Mouse (Mus musculus) liver, postnatal 0 days (tissue): ENCODE results near the gene Stk24. TPM values are rescaled to one million over a fixed set of nuclear protein-coding genes. Genes with fewer than 3 reads are reported as not detected.

Source experiments
- ATAC-seq: fragments of 200-750 bp; cut with Nextera tagmentation; 2 replicates; pipeline ENCODE4 v1.8.0; 2017; ENCODE audit warnings: mild to moderate bottlenecking, moderate library complexity
- DNase-seq: peaks from one replicate; pipeline ENCODE4 v3.0.0-alpha.2; 2016
- H3K27ac ChIP-seq: fragments of 300-500 bp; sonication (generic); 2 replicates; pipeline ENCODE4 v1.5.1; 2014; ENCODE audit warnings: antibody characterized with exemption, moderate library complexity, mild to moderate bottlenecking, low read depth
- H3K27me3 ChIP-seq: fragments of 300-500 bp; sonication (generic); 2 replicates; pipeline ENCODE4 v1.6.1; 2014; ENCODE audit warnings: low read length, control low read depth, mixed read lengths; ENCODE audit not compliant: insufficient read depth
- H3K36me3 ChIP-seq: fragments of 300-500 bp; sonication (generic); replicated peaks from 2 replicates; pipeline ENCODE4 v1.6.1; 2014; ENCODE audit warnings: mild to moderate bottlenecking, control low read depth, low read length, moderate library complexity, mixed read lengths; ENCODE audit not compliant: insufficient read depth
- H3K4me1 ChIP-seq: fragments of 300-500 bp; sonication (generic); 2 replicates; pipeline ENCODE4 v1.6.1; 2014; ENCODE audit warnings: antibody characterized with exemption, mild to moderate bottlenecking, control low read depth; ENCODE audit not compliant: insufficient read depth
- H3K4me2 ChIP-seq: fragments of 300-500 bp; sonication (generic); 2 replicates; pipeline ENCODE4 v1.6.1; 2014; ENCODE audit warnings: low read depth, mild to moderate bottlenecking, low read length, moderate library complexity, mixed read lengths
- H3K4me3 ChIP-seq: fragments of 300-500 bp; sonication (generic); 2 replicates; pipeline ENCODE4 v1.5.1; 2014; ENCODE audit warnings: low read depth, low read length
- H3K9ac ChIP-seq: fragments of 300-500 bp; sonication (generic); replicated peaks from 2 replicates; pipeline ENCODE4 v1.6.1; 2014; ENCODE audit warnings: mild to moderate bottlenecking, moderate library complexity
- H3K9me3 ChIP-seq: fragments of 300-500 bp; sonication (generic); 2 replicates; pipeline ENCODE4 v1.6.1; 2016; ENCODE audit warnings: mild to moderate bottlenecking, control low read depth, low read length, mixed read lengths
- CTCF ChIP-seq: sonication (generic); IDR thresholded peaks from 2 replicates; pipeline ENCODE4 v1.5.1; 2016; ENCODE audit warnings: antibody characterized with exemption, low read depth
- EP300 ChIP-seq: IDR thresholded peaks from 2 replicates; pipeline ENCODE4 v1.6.1; 2016; ENCODE audit warnings: antibody characterized with exemption, low read depth, mild to moderate bottlenecking
- WGBS: fragments of 180-500 bp; shearing (Covaris S2); extraction: QIAGEN DNeasy Blood & Tissue Kit; methylation state at CpG from one replicate; pipeline ENCODE4 v1.1.7; 2014; ENCODE audit not compliant: insufficient replicate concordance; 5-methylcytosine and 5-hydroxymethylcytosine counted together
- polyA plus RNA-seq: library from polyadenylated mRNA; unstranded; fragments of >200 nt; fragmentation: Nextera tagmentation; extraction: Ambion mirVana; gene quantifications from 2 replicates; pipeline ENCODE4 v1.2.1, GENCODE M21; 2015

Stk24 gene
- polyA plus RNA-seq, 1 experiment from 2014 or later = 19.3 TPM

GRCm38 (mm10) chr14:121358327-121358726, 21.5 kb downstream of the Stk24 start:
- TF ChIP-seq CTCF (no peak), EP300 (no peak)
- 16% methylated on average over 1 of the region's 1 CpGs for WGBS
- DNase-seq (no peak), ATAC-seq (no peak)
- H3K4me1 ChIP-seq = peaks cover 93% of the 10 kb centered on the region
- peak overlapping the region; percentile 13 for H3K4me2 ChIP-seq
- H3K9ac ChIP-seq = no peak overlapping the region
- H3K27ac ChIP-seq = peak overlapping the region; percentile 53
- H3K36me3 ChIP-seq = peaks cover 19% of the 10 kb centered on the region
- H3K4me3 ChIP-seq = no peak overlapping the region
- H3K9me3 ChIP-seq = no peaks in the 10 kb centered on the region
- H3K27me3 ChIP-seq = no peaks in the 10 kb centered on the region

DNA sequence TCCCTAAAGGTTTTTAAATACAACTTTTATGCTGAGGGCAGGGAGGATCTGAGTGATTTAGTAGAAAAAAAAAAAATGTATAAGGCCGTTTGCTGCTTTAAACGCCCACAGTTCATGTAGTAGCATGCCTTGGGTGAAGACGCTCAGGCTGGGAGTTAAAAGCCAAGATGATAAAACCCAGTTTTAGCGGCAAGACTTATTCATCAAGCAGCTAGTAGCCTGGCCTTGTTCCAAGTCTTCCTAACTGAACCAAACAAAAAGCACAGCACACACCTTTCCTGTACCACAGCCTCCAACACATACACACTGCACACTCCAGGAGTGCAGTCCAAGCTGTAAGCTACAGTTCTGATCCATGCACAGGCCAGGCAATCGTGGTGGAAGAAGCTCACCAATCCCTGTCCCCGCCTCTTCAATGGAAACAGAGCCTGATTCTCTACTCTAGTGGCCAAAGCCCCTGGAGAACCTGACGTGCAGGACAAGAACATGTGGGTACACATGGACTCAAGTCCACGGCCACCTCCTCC, 23.4 kb downstream of the Stk24 start:
- 46% methylated on average over 8 of the region's 8 CpGs for WGBS
- no peak for TF ChIP-seq EP300
- TF ChIP-seq CTCF = no peak

GRCm38 (mm10) chr14:121355732-121356131, 24.1 kb downstream of the Stk24 start:
- H3K4me3 ChIP-seq = no peak overlapping the region
- peak overlapping the region; percentile 76 for H3K27ac ChIP-seq
- H3K27me3 ChIP-seq = no peaks in the 10 kb centered on the region
- TF ChIP-seq EP300 = peak; percentile 94
- TF ChIP-seq CTCF = no peak
- peaks cover 90% of the 10 kb centered on the region for H3K4me1 ChIP-seq
- DNase-seq (no peak), ATAC-seq (peak; percentile 70)
- no peaks in the 10 kb centered on the region for H3K9me3 ChIP-seq
- 28% methylated on average over 6 of the region's 6 CpGs for WGBS
- H3K9ac ChIP-seq = no peak overlapping the region
- peaks cover 7% of the 10 kb centered on the region; the same call in 1 of the 2 replicates for H3K36me3 ChIP-seq
- peak overlapping the region; percentile 59 for H3K4me2 ChIP-seq

More for the DNA sequence above, 23.4 kb downstream of the Stk24 start:
- Histone ChIP-seq H3K4me1 (peaks cover 95% of the 10 kb centered on the region), H3K9me3 (no peaks in the 10 kb centered on the region), H3K9ac (no peak overlapping the region; the same call in 1 of the 2 replicates), H3K4me2 (peak overlapping the region; percentile 59), H3K36me3 (peaks cover 12% of the 10 kb centered on the region), H3K27ac (peak overlapping the region; percentile 76), H3K27me3 (no peaks in the 10 kb centered on the region), H3K4me3 (no peak overlapping the region)
- DNase-seq (no peak), ATAC-seq (no peak)

- no peaks in the 10 kb centered on the region for H3K9me3 ChIP-seq
- no peaks in the 10 kb centered on the region for H3K36me3 ChIP-seq
- no peak overlapping the region for H3K9ac ChIP-seq
- peaks cover 80% of the 10 kb centered on the region for H3K4me1 ChIP-seq
- ATAC-seq = no peak
- no peaks in the 10 kb centered on the region for H3K27me3 ChIP-seq
- WGBS = 79% methylated on average over 10 of the region's 10 CpGs
- 0 out of 2 replicates have a peak overlapping the region, but pooled peaks have one; percentile 16 for H3K27ac ChIP-seq
- TF ChIP-seq CTCF = no peak
- no peak for TF ChIP-seq EP300
- H3K4me2 ChIP-seq = no peak overlapping the region
- DNase-seq = no peak
- H3K4me3 ChIP-seq = no peak overlapping the region
Measured at GRCm38 (mm10) chr14:121353648-121354377, 26.0 kb downstream of the Stk24 start.

- peaks cover 76% of the 10 kb centered on the region for H3K4me1 ChIP-seq
- H3K4me2 ChIP-seq = peak overlapping the region; percentile 9; the same call in 1 of the 2 replicates
- H3K9ac ChIP-seq = no peak overlapping the region
- no peaks in the 10 kb centered on the region for H3K27me3 ChIP-seq
- ATAC-seq (peak; percentile 56), DNase-seq (no peak)
- H3K9me3 ChIP-seq = no peaks in the 10 kb centered on the region
- WGBS = 66% methylated on average over 6 of the region's 6 CpGs
- H3K4me3 ChIP-seq = no peak overlapping the region
- H3K27ac ChIP-seq = 0 out of 2 replicates have a peak overlapping the region, but pooled peaks have one; percentile 7
- no peaks in the 10 kb centered on the region for H3K36me3 ChIP-seq
- no peak for TF ChIP-seq EP300
- peak; percentile 15; the same call in 1 of the 2 replicates for TF ChIP-seq CTCF
Measured at GRCm38 (mm10) chr14:121352744-121353143, 27.1 kb downstream of the Stk24 start.

DNA sequence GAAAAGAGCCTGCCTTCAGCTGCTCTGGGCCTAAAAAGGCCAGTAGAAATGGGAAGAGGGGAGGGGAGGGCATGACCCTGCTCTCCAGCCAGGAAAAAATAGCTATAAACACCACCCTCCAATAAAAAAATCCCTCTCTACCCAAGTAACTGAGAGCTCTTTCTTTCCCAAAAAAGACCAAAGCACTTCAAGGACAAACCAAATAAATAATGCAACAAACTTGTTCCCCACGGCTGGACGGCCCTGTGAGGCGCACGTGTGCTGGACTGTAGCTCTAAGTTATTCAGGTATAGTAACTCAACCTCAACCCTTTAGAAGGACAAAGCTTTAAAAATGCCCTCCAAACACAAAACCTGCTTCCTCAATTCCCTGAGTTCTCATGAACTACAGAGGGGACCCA, 28.1 kb downstream of the Stk24 start:
- Histone ChIP-seq H3K4me1 (peaks cover 71% of the 10 kb centered on the region), H3K9ac (no peak overlapping the region)
- WGBS = 73% methylated on average over 4 of the region's 4 CpGs

More for the DNA sequence above, 28.1 kb downstream of the Stk24 start:
- H3K27ac ChIP-seq = peak overlapping the region; percentile 4; the same call in 1 of the 2 replicates
- DNase-seq (no peak), ATAC-seq (no peak)
- no peaks in the 10 kb centered on the region for H3K36me3 ChIP-seq
- TF ChIP-seq CTCF = no peak
- TF ChIP-seq EP300 = no peak
- no peak overlapping the region for H3K4me2 ChIP-seq
- H3K9me3 ChIP-seq = no peaks in the 10 kb centered on the region
- H3K4me3 ChIP-seq = no peak overlapping the region
- H3K27me3 ChIP-seq = no peaks in the 10 kb centered on the region
